Mouse (Mus musculus) mouse trophoblast stem cell (cell line): Measurements from ENCODE around the gene Pstpip1.

Experiments used
- in situ Hi-C, 2 experiments: fragments of 300-500 bp; cut with MseI, MboI; formaldehyde crosslinking; loops; 2 replicates in 1 of 2; 3 replicates in 1 of 2; pipeline ENCODE4 v1.15.1; 2025

Gene Pstpip1

GRCm38 (mm10) chr9:56151745-56152481 lies 62.2 kb downstream of the Pstpip1 start:
- in situ Hi-C loops = no loop called here

GRCm38 (mm10) chr9:56152482-56153007 lies 62.8 kb downstream of the Pstpip1 start:
- in situ Hi-C loops = no loop called here

GRCm38 (mm10) chr9:56154572-56154971 lies 64.8 kb downstream of the Pstpip1 start:
- in situ Hi-C loops = no loop called here

GRCm38 (mm10) chr9:56158077-56158476 lies 68.3 kb downstream of the Pstpip1 start:
- in situ Hi-C loops = no loop called here

- in situ Hi-C loops = no loop called here
Measured at GRCm38 (mm10) chr9:56159456-56159855, 69.7 kb downstream of the Pstpip1 start.

GRCm38 (mm10) chr9:56160341-56161141 lies 70.8 kb downstream of the Pstpip1 start:
- in situ Hi-C loops = no loop called here

- in situ Hi-C loops = no loop called here
Measured at GRCm38 (mm10) chr9:56165377-56165776, 75.6 kb downstream of the Pstpip1 start, which contains the start of gene Tspan3. Tspan3 (minus strand) TSS chr9:56165477.

- in situ Hi-C loops = no loop called here
Measured at GRCm38 (mm10) chr9:56166161-56166560, 76.4 kb downstream of the Pstpip1 start.

GRCm38 (mm10) chr9:56167690-56168089 lies 77.9 kb downstream of the Pstpip1 start:
- in situ Hi-C loops = no loop called here

GRCm38 (mm10) chr9:56175316-56175715 lies 85.6 kb downstream of the Pstpip1 start:
- in situ Hi-C loops = no loop called here

GRCm38 (mm10) chr9:56177354-56177753 lies 87.6 kb downstream of the Pstpip1 start:
- in situ Hi-C loops = no loop called here
